Mouse (Mus musculus) olfactory bulb, adult 2 months (tissue): Measurements from ENCODE around the gene Fscn3. TPM values are rescaled to one million over a fixed set of nuclear protein-coding genes. Genes with fewer than 3 reads are reported as not detected.
A peak's percentile ranks its signal among the peaks of the same experiment; 100 is the strongest.

Experiments
- H3K27ac ChIP-seq: fragments of 200-500 bp; 2 replicates; pipeline ENCODE4 v1.5.1; 2012; ENCODE audit warnings: low read depth, low read length; ENCODE audit not compliant: insufficient read depth
- H3K4me1 ChIP-seq: fragments of 200-500 bp; 2 replicates; pipeline ENCODE4 v1.6.1; 2012; ENCODE audit warnings: low read length; ENCODE audit not compliant: control insufficient read depth, insufficient read depth
- H3K4me3 ChIP-seq: fragments of 200-500 bp; 2 replicates; pipeline ENCODE4 v1.5.1; 2012; ENCODE audit warnings: mild to moderate bottlenecking, low read depth, low read length, moderate library complexity; ENCODE audit not compliant: insufficient read depth
- CTCF ChIP-seq: fragments of 200-500 bp; IDR thresholded peaks from 2 replicates; pipeline ENCODE4 v1.5.1; 2012; ENCODE audit warnings: low read depth, mild to moderate bottlenecking, low read length, moderate library complexity; ENCODE audit not compliant: insufficient read depth
- POLR2A ChIP-seq: fragments of 200-500 bp; IDR thresholded peaks from 2 replicates; pipeline ENCODE4 v1.6.1; 2012; ENCODE audit warnings: mild to moderate bottlenecking, low read depth, low read length, moderate library complexity; ENCODE audit not compliant: insufficient read depth
- WGBS: fragments of 180-500 bp; shearing (Covaris S2); methylation state at CpG from one replicate; pipeline ENCODE4 v1.1.7; 2018; 5-methylcytosine and 5-hydroxymethylcytosine counted together
- polyA plus RNA-seq: library from polyadenylated mRNA; stranded (reverse); fragments of >200 nt; gene quantifications from 2 replicates; pipeline ENCODE4 v1.2.4, GENCODE M21; 2012; ENCODE audit warnings: low replicate concordance; ENCODE audit not compliant: missing spikeins, insufficient read depth, insufficient read length

Gene Fscn3
- polyA plus RNA-seq, 1 experiment, result not detected

GRCm38 (mm10) chr6:28474211-28474610 lies 46.6 kb downstream of the Fscn3 start:
- Histone ChIP-seq H3K4me3 (no peak overlapping the region), H3K4me1 (no peaks in the 10 kb centered on the region), H3K27ac (no peak overlapping the region)
- no peak for TF ChIP-seq POLR2A
- no peak for TF ChIP-seq CTCF
- 82% methylated on average over 4 of the region's 4 CpGs for WGBS

GRCm38 (mm10) chr6:28474839-28475238 lies 47.2 kb downstream of the Fscn3 start, which contains the start of gene Snd1:
Gene Snd1, plus strand, starts transcription at chr6:28475139.
- TF ChIP-seq POLR2A (no peak), CTCF (no peak)
- Histone ChIP-seq H3K27ac (no peak within 1 kb of the TSS), H3K4me1 (no peaks in the 10 kb centered on the region), H3K4me3 (no peak within 1 kb of the TSS)
- 85% methylated on average over 5 of the region's 5 CpGs for WGBS

DNA sequence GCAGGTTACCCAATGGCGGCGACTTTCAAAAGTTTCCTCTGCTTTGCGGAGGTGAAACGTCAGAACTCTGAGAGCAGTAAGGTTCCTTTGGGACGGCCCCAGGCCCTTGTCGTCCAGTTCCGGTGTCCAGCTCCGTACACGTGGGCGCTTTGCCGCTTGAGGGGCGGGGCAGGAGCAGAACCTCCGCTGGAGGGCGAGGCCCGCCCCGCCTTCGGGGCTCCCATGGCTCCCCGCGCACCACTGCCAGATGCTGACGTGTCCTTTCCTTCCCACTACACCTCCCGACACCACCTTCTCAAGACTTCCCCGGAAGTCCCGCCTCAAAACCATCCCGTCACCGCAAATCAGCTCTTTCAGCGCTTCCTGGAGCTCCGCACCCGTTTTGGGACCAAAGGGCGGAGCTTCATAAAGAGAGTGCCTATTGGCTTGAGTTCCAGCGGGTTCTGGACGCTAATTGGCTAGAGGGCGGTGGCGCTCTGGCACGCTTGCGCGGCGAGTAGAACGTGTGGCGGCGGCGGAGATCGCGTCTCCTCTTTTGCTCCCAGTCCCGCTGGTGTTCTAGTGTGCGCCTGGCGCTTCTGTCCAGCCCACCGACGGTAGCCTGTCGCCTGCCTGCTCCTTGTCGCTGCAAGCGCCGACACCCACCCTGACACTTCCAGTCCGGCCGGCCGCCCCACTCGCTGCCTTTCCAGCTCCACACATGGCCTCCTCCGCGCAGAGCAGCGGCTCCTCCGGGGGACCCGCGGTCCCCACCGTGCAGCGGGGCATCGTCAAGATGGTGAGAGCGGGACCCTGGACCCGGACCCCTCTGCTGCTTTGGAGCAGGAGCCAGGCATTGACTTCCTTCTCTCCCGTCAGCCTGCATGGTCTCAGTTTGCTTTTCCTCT lies 52.5 kb downstream of the Fscn3 start:
- TF ChIP-seq POLR2A (peak; percentile 62), CTCF (no peak)
- WGBS, result under 1% methylated on average over 68 of the region's 68 CpGs
- Histone ChIP-seq H3K4me1 (peaks cover 6% of the 10 kb centered on the region; the same call in 1 of the 2 replicates), H3K4me3 (peak overlapping the region; percentile 96), H3K27ac (0 out of 2 replicates have a peak overlapping the region, but pooled peaks have one; percentile 27)

GRCm38 (mm10) chr6:28480752-28481492 lies 53.3 kb downstream of the Fscn3 start:
- WGBS, result 7% methylated on average over 21 of the region's 21 CpGs
- Histone ChIP-seq H3K27ac (no peak overlapping the region), H3K4me3 (peak overlapping the region; percentile 96), H3K4me1 (peaks cover 6% of the 10 kb centered on the region; the same call in 1 of the 2 replicates)
- TF ChIP-seq CTCF, result no peak
- TF ChIP-seq POLR2A, result no peak

DNA sequence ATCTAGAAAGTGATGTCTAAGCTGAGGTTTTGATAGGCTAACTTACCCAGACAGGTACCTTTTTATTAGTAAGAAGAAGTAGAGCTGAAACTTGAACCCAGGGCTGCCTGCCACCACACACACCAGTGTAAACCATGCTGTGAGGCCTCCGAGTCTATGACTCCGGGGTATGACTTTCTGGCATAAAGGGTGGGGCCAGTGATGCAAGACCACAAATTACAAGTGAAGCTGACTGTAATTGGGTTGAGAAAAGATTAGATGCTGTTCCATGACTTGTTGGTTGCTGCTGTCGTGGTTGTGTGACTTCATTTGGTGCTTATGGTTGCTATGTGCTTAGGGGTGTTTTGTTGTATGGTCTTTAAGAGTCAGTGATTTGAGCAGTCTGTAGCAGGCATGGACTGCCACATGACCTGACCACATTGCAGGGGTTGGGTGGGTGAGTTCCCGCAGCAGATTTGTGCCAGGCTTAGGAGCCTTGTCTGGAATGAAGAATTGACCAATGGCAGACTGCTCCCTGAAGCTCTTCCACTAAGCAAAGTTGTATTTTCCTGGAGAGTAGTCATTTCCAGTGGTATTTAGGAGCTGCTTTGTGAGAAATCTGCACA lies 55.2 kb downstream of the Fscn3 start:
- Histone ChIP-seq H3K27ac (no peak overlapping the region), H3K4me1 (peaks cover 6% of the 10 kb centered on the region; the same call in 1 of the 2 replicates), H3K4me3 (no peak overlapping the region)
- TF ChIP-seq CTCF (no peak), POLR2A (no peak)
- WGBS, result 75% methylated on average over 4 of the region's 4 CpGs

DNA sequence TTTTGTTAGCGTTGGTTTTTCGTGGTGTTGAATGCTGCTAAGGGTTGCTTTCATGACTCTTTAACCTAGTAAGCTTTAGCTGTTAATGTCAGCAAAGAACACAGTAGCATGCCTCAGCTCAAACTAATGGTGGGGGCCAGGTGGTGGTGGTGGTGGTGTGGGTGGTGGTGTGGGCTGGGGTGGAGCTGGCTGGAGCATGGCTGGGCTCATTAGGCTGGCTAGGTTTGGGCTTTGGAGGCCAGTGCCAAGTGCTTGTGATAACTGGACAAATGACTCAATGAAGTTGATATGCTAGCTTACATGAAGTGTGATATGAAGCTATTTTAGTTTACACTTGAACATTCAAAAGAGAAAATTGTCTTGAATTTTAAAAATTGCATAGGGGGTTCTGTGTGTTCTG lies 58.4 kb downstream of the Fscn3 start:
- Histone ChIP-seq H3K4me3 (no peak overlapping the region), H3K4me1 (peaks cover 6% of the 10 kb centered on the region; the same call in 1 of the 2 replicates), H3K27ac (no peak overlapping the region)
- WGBS, result 87% methylated on average over 2 of the region's 2 CpGs
- TF ChIP-seq CTCF (no peak), POLR2A (no peak)

DNA sequence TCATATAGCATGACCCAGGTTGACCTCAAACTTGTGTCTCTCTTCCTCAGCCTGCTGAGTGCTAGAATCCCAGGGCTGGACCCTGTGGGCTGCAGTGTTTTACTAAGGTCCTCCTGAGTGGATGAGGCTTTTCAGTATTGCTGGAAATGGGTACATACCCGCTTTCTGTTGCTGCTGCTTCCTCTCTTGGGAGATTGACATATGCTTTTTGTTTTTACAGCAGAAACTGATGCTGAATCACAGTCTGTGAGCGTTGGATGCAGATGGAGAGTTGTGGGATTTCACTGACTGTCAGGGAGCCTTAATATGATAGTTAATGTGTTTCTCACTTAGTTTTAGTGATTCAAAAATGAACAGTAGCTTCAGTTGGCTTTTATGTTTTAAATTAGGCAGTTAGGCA lies 58.9 kb downstream of the Fscn3 start:
- Histone ChIP-seq H3K27ac (no peak overlapping the region), H3K4me1 (peaks cover 6% of the 10 kb centered on the region; the same call in 1 of the 2 replicates), H3K4me3 (no peak overlapping the region)
- TF ChIP-seq CTCF, result no peak
- no peak for TF ChIP-seq POLR2A
- WGBS, result 90% methylated on average over 2 of the region's 2 CpGs

GRCm38 (mm10) chr6:28486905-28487304 lies 59.3 kb downstream of the Fscn3 start:
- Histone ChIP-seq H3K4me3 (no peak overlapping the region), H3K4me1 (peaks cover 2% of the 10 kb centered on the region; the same call in 1 of the 2 replicates), H3K27ac (no peak overlapping the region)
- 72% methylated on average over 7 of the region's 7 CpGs for WGBS
- TF ChIP-seq CTCF (no peak), POLR2A (no peak)

Other genes with a start within 250 kb of the Fscn3 start
- not detected in 2 replicates for gene Zfp800, start 29.8 kb upstream of the Fscn3 start, polyA plus RNA-seq
- not detected in 2 replicates for gene Arf5, start 4.2 kb upstream of the Fscn3 start, polyA plus RNA-seq
- not detected in 2 replicates for gene Gcc1, start 601 bp downstream of the Fscn3 start, polyA plus RNA-seq
- not detected in 2 replicates for gene Pax4, start 21.6 kb downstream of the Fscn3 start, polyA plus RNA-seq
- not detected in 2 replicates for gene Snd1, start 47.4 kb downstream of the Fscn3 start, polyA plus RNA-seq